ENCODE assay signal across 7 mouse cellular contexts in the genomic region with DNA sequence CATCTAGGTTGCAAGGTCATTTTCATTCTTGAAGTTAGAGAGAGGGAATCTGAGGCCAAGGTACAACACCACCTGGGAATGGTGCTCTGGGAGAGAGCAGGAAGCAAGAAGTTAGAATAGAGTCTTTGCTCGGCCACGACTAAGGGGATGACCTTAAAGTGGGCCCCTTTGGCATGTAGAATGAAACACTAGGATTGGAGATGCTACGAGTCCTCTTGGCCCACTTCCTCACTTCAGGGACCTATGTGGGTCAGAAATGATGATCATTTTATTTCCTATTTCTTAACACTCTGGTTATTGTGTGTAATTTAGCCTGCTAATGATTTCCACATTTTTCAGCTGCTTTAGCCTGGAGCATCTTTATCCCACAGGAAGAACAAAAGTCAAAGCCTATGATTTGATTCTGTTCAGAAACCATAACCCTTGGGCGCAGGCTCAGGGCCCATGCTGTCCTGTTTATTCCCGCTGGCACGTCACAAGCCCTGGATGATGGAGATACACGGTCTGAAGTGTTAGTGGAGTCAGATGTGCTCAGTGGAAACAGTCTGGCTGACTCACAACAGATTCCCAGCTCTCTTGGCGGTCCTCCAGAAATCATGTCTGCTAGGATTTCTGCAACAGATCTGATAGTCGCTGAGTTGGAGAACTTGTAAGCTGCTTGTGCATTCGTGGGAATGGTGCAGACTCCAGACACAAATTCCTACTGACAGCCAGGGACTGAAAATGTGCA.
DNase-seq lines count a peak whose midpoint lies in the region; ATAC-seq lines count a peak whose summit lies in the region.

No protein-coding gene starts in this region.

- no peaks in the 10 kb centered on the region for H3K9me3 ChIP-seq in embryonic facial prominence, embryonic 13.5 days
- no peaks in the 10 kb centered on the region for H3K9me3 ChIP-seq in heart, embryonic 14.5 days (ENCODE audit: control insufficient read depth, low read length)

- H3K4me3 ChIP-seq in embryonic facial prominence, embryonic 13.5 days, result no peak overlapping the region
- H3K4me3 ChIP-seq in heart, embryonic 14.5 days (ENCODE audit: control insufficient read depth in 1 of 2, insufficient read depth in 1 of 2, low read depth in 1 of 2, low read length in 2 of 2), result no peak overlapping the region

- H3K36me3 ChIP-seq in embryonic facial prominence, embryonic 13.5 days, result no peaks in the 10 kb centered on the region
- no peaks in the 10 kb centered on the region for H3K36me3 ChIP-seq in heart, embryonic 14.5 days (ENCODE audit: control insufficient read depth, insufficient read depth, low read length)

- H3K27ac ChIP-seq in embryonic facial prominence, embryonic 13.5 days, result peak overlapping the region; percentile 68
- H3K27ac ChIP-seq in heart, embryonic 14.5 days (replicated peaks in 1 of 2; ENCODE audit: control insufficient read depth in 1 of 2, insufficient read depth in 1 of 2, low read depth in 2 of 2, low read length in 2 of 2), result 0 out of 4 replicates have a peak overlapping the region, but pooled peaks of 1 of the 2 experiments have one; percentile 62

- H3K4me1 ChIP-seq in embryonic facial prominence, embryonic 13.5 days, result peaks cover 24% of the 10 kb centered on the region
- H3K4me1 ChIP-seq in heart, embryonic 14.5 days (ENCODE audit: control insufficient read depth in 2 of 2, insufficient read depth in 2 of 2, low read length in 2 of 2), result peaks cover 6 to 15% of the 10 kb centered on the region in 2 experiments

- DNase-seq in urinary bladder, postnatal 14 days (ENCODE audit: low spot score), result peak; percentile 65
- no peak for DNase-seq in urinary bladder, postnatal 10 days (ENCODE audit: low spot score)
- DNase-seq in left cerebral cortex, adult 9 months (ENCODE audit: low spot score in 2 of 2), result peak; percentile 68 to 91
- peak; percentile 88 to 90 for DNase-seq in right cerebral cortex, adult 2 months (ENCODE audit: low spot score in 2 of 2)

- ATAC-seq in embryonic facial prominence, embryonic 13.5 days (ENCODE audit: insufficient number of reproducible peaks, insufficient read depth, low FRiP score, low TSS enrichment, low read depth), result peak; percentile 67; the same call in 1 of the 2 replicates
- peak; percentile 85 for ATAC-seq in heart, embryonic 14.5 days (ENCODE audit: insufficient number of reproducible peaks, insufficient read depth, low FRiP score, low read depth)
- no peak for ATAC-seq in granulocyte monocyte progenitor cell, adult 5-6 weeks (replicated peaks; ENCODE audit: poor library complexity, severe bottlenecking)

- no peaks in the 10 kb centered on the region for H3K27me3 ChIP-seq in embryonic facial prominence, embryonic 13.5 days
- H3K27me3 ChIP-seq in heart, embryonic 14.5 days (ENCODE audit: control insufficient read depth, insufficient read depth, low read length), result no peaks in the 10 kb centered on the region

- 27% methylated on average over 10 of the region's 10 CpGs for WGBS in embryonic facial prominence, embryonic 13.5 days
- WGBS in heart, embryonic 14.5 days, result 29% methylated on average over 10 of the region's 10 CpGs

- H3K9ac ChIP-seq in embryonic facial prominence, embryonic 13.5 days, result no peak overlapping the region
- H3K9ac ChIP-seq in heart, embryonic 14.5 days (ENCODE audit: low read length), result no peak overlapping the region

- H3K4me2 ChIP-seq in embryonic facial prominence, embryonic 13.5 days, result no peak overlapping the region
- H3K4me2 ChIP-seq in heart, embryonic 14.5 days (ENCODE audit: low read length), result no peak overlapping the region; the same call in 1 of the 2 replicates
